Mouse (Mus musculus) neural tube, embryonic 11.5 days (tissue): Measurements from ENCODE around the gene Tmem256. TPM values are rescaled to one million over a fixed set of nuclear protein-coding genes. Genes with fewer than 3 reads are reported as not detected.

Source experiments
- ATAC-seq: fragments of 200-750 bp; cut with Nextera tagmentation; 2 replicates; pipeline ENCODE4 v1.8.0; 2017; ENCODE audit warnings: moderate number of reproducible peaks, mild to moderate bottlenecking, moderate TSS enrichment, moderate library complexity; ENCODE audit not compliant: insufficient read depth, low FRiP score, low TSS enrichment
- DNase-seq: peaks from one replicate; pipeline ENCODE4 v3.0.0-alpha.2; 2015; ENCODE audit warnings: low spot score
- H3K27ac ChIP-seq: fragments of 300-500 bp; sonication (generic); 2 replicates; pipeline ENCODE4 v1.5.1; 2014; ENCODE audit warnings: low read depth, mild to moderate bottlenecking, low read length
- H3K27me3 ChIP-seq: fragments of 300-500 bp; sonication (generic); 2 replicates; pipeline ENCODE4 v1.6.1; 2014; ENCODE audit warnings: mild to moderate bottlenecking, low read length, mixed read lengths; ENCODE audit not compliant: control insufficient read depth, insufficient read depth
- H3K36me3 ChIP-seq: fragments of 300-500 bp; sonication (generic); 2 replicates; pipeline ENCODE4 v1.6.1; 2014; ENCODE audit warnings: mild to moderate bottlenecking, low read length, moderate library complexity, mixed read lengths; ENCODE audit not compliant: control insufficient read depth, insufficient read depth
- H3K4me1 ChIP-seq: fragments of 300-500 bp; sonication (generic); 2 replicates; pipeline ENCODE4 v1.6.1; 2014; ENCODE audit warnings: low read length, mixed read lengths; ENCODE audit not compliant: control insufficient read depth, insufficient read depth
- H3K4me2 ChIP-seq: fragments of 300-500 bp; sonication (generic); 2 replicates; pipeline ENCODE4 v1.6.1; 2014; ENCODE audit warnings: low read depth, mild to moderate bottlenecking, moderate library complexity
- H3K4me3 ChIP-seq: fragments of 300-500 bp; sonication (generic); 2 replicates; pipeline ENCODE4 v1.5.1; 2014; ENCODE audit warnings: low read depth, low read length
- H3K9ac ChIP-seq: fragments of 300-500 bp; sonication (generic); 2 replicates; pipeline ENCODE4 v1.6.1; 2014; ENCODE audit warnings: mild to moderate bottlenecking, low read length
- H3K9me3 ChIP-seq: fragments of 300-500 bp; sonication (generic); 2 replicates; pipeline ENCODE4 v1.6.1; 2016; ENCODE audit warnings: low read length; ENCODE audit not compliant: control insufficient read depth
- WGBS: fragments of 180-500 bp; shearing (Covaris S2); extraction: QIAGEN DNeasy Blood & Tissue Kit; methylation state at CpG from one replicate; pipeline ENCODE4 v1.1.7; 2014; 5-methylcytosine and 5-hydroxymethylcytosine counted together
- polyA plus RNA-seq: library from polyadenylated mRNA; unstranded; fragments of >200 nt; fragmentation: Nextera tagmentation; extraction: Ambion mirVana; gene quantifications from 2 replicates; pipeline ENCODE4 v1.2.1, GENCODE M21; 2014

The Tmem256 gene
- polyA plus RNA-seq, 1 experiment from 2014 or later: 289 TPM

GRCm38 (mm10) chr11:69828832-69829231 is 9.5 kb upstream of the Tmem256 start:
- H3K4me3 ChIP-seq: no peak overlapping the region; the same call in 1 of the 2 replicates
- no peak overlapping the region for H3K4me2 ChIP-seq
- H3K27ac ChIP-seq: no peak overlapping the region
- H3K9ac ChIP-seq: 0 out of 2 replicates have a peak overlapping the region, but pooled peaks have one; percentile 10
- WGBS: 72% methylated on average over 5 of the region's 5 CpGs
- DNase-seq: no peak
- peaks cover 19% of the 10 kb centered on the region for H3K36me3 ChIP-seq
- H3K27me3 ChIP-seq: peaks cover 3% of the 10 kb centered on the region; the same call in 1 of the 2 replicates
- ATAC-seq: no peak
- H3K9me3 ChIP-seq: no peaks in the 10 kb centered on the region
- H3K4me1 ChIP-seq: peaks cover 3% of the 10 kb centered on the region

- WGBS: 58% methylated on average over 8 of the region's 8 CpGs
- peak overlapping the region; percentile 76 for H3K9ac ChIP-seq
- ATAC-seq (no peak), DNase-seq (no peak)
- peak overlapping the region; percentile 95 for H3K4me2 ChIP-seq
- H3K4me1 ChIP-seq: peaks cover 26% of the 10 kb centered on the region
- H3K36me3 ChIP-seq: peaks cover 4% of the 10 kb centered on the region; the same call in 1 of the 2 replicates
- no peak overlapping the region for H3K27ac ChIP-seq
- H3K27me3 ChIP-seq: peaks cover 5% of the 10 kb centered on the region; the same call in 1 of the 2 replicates
- peak overlapping the region; percentile 72; the same call in 1 of the 2 replicates for H3K4me3 ChIP-seq
- H3K9me3 ChIP-seq: no peaks in the 10 kb centered on the region
Observed at GRCm38 (mm10) chr11:69833554-69833953, 4.8 kb upstream of the Tmem256 start.

GRCm38 (mm10) chr11:69834001-69834549 is 4.2 kb upstream of the Tmem256 start:
- H3K27me3 ChIP-seq: peaks cover 5% of the 10 kb centered on the region; the same call in 1 of the 2 replicates
- peak; percentile 51 for DNase-seq
- WGBS: 8% methylated on average over 34 of the region's 48 CpGs
- H3K27ac ChIP-seq: no peak overlapping the region
- no peak for ATAC-seq
- peaks cover 2% of the 10 kb centered on the region; the same call in 1 of the 2 replicates for H3K36me3 ChIP-seq
- peak overlapping the region; percentile 95 for H3K4me2 ChIP-seq
- H3K4me3 ChIP-seq: peak overlapping the region; percentile 72
- no peaks in the 10 kb centered on the region for H3K9me3 ChIP-seq
- peak overlapping the region; percentile 76 for H3K9ac ChIP-seq
- H3K4me1 ChIP-seq: peaks cover 26% of the 10 kb centered on the region

GRCm38 (mm10) chr11:69835326-69835965 is 2.9 kb upstream of the Tmem256 start:
- no peak overlapping the region for H3K27ac ChIP-seq
- H3K4me1 ChIP-seq: peaks cover 26% of the 10 kb centered on the region

GRCm38 (mm10) chr11:69835966-69836335 is 2.4 kb upstream of the Tmem256 start:
- WGBS: 2% methylated on average over 4 of the region's 4 CpGs
- no peak for DNase-seq

More at GRCm38 (mm10) chr11:69835326-69835965, 2.9 kb upstream of the Tmem256 start:
- H3K9ac ChIP-seq: peak overlapping the region; percentile 2; the same call in 1 of the 2 replicates
- H3K27me3 ChIP-seq: peaks cover 5% of the 10 kb centered on the region; the same call in 1 of the 2 replicates
- DNase-seq (peak; percentile 77), ATAC-seq (no peak)
- H3K9me3 ChIP-seq: no peaks in the 10 kb centered on the region
- peak overlapping the region; percentile 72 for H3K4me3 ChIP-seq
- peak overlapping the region; percentile 95 for H3K4me2 ChIP-seq
- H3K36me3 ChIP-seq: peaks cover 2% of the 10 kb centered on the region; the same call in 1 of the 2 replicates
- WGBS: 2% methylated on average over 9 of the region's 9 CpGs

GRCm38 (mm10) chr11:69836703-69837576 is 1.4 kb upstream of the Tmem256 start:
- ATAC-seq (peak; percentile 14; the same call in 1 of the 2 replicates), DNase-seq (peak; percentile 59)
- Histone ChIP-seq H3K9me3 (no peaks in the 10 kb centered on the region), H3K27ac (peak overlapping the region; percentile 80), H3K4me1 (peaks cover 26% of the 10 kb centered on the region), H3K4me3 (peak overlapping the region; percentile 72), H3K27me3 (peaks cover 5% of the 10 kb centered on the region; the same call in 1 of the 2 replicates), H3K36me3 (peaks cover 2% of the 10 kb centered on the region; the same call in 1 of the 2 replicates), H3K4me2 (peak overlapping the region; percentile 95), H3K9ac (peak overlapping the region; percentile 79)
- under 1% methylated on average over 43 of the region's 52 CpGs for WGBS

More at GRCm38 (mm10) chr11:69835966-69836335, 2.4 kb upstream of the Tmem256 start:
- peak overlapping the region; percentile 95 for H3K4me2 ChIP-seq
- peaks cover 2% of the 10 kb centered on the region; the same call in 1 of the 2 replicates for H3K36me3 ChIP-seq
- peaks cover 26% of the 10 kb centered on the region for H3K4me1 ChIP-seq
- peak overlapping the region; percentile 47; the same call in 1 of the 2 replicates for H3K27ac ChIP-seq
- peaks cover 5% of the 10 kb centered on the region; the same call in 1 of the 2 replicates for H3K27me3 ChIP-seq
- H3K9me3 ChIP-seq: no peaks in the 10 kb centered on the region
- peak overlapping the region; percentile 72 for H3K4me3 ChIP-seq
- H3K9ac ChIP-seq: peak overlapping the region; percentile 79
- ATAC-seq: no peak

- ATAC-seq (no peak), DNase-seq (no peak)
- H3K36me3 ChIP-seq: peaks cover 2% of the 10 kb centered on the region; the same call in 1 of the 2 replicates
- H3K4me2 ChIP-seq: peak within 1 kb of the TSS; percentile 95
- peaks cover 26% of the 10 kb centered on the region for H3K4me1 ChIP-seq
- H3K27me3 ChIP-seq: peaks cover 5% of the 10 kb centered on the region; the same call in 1 of the 2 replicates
- peak within 1 kb of the TSS; percentile 79 for H3K9ac ChIP-seq
- no peaks in the 10 kb centered on the region for H3K9me3 ChIP-seq
- H3K4me3 ChIP-seq: peak within 1 kb of the TSS; percentile 72
- whole genome bisulfite sequencing: 0% methylated on average over 18 of the region's 32 CpGs
- peak within 1 kb of the TSS; percentile 80 for H3K27ac ChIP-seq
Observed at GRCm38 (mm10) chr11:69837604-69837951, 736 bp upstream of the Tmem256 start, which contains the start of gene Nlgn2. Nlgn2 (minus strand) TSS chr11:69837784.

- ATAC-seq: no peak
- H3K9ac ChIP-seq: peak overlapping the region; percentile 52
- H3K27ac ChIP-seq: peak overlapping the region; percentile 58
- peaks cover 24% of the 10 kb centered on the region for H3K4me1 ChIP-seq
- H3K4me2 ChIP-seq: peak overlapping the region; percentile 95
- no peak for DNase-seq
- H3K4me3 ChIP-seq: peak overlapping the region; percentile 72
- WGBS: 2% methylated on average over 7 of the region's 7 CpGs
- H3K27me3 ChIP-seq: peaks cover 3% of the 10 kb centered on the region; the same call in 1 of the 2 replicates
- H3K9me3 ChIP-seq: no peaks in the 10 kb centered on the region
- H3K36me3 ChIP-seq: peaks cover 2% of the 10 kb centered on the region; the same call in 1 of the 2 replicates
Observed at GRCm38 (mm10) chr11:69838714-69839104, 395 bp downstream of the Tmem256 start.
